Mouse (Mus musculus) A20 (cell line): ENCODE results near the gene Rpl39.

Experiments
- DNase-seq: peaks from one replicate; pipeline ENCODE4 v3.0.0-alpha.2; 2011; ENCODE audit warnings: low read depth, low spot score

Rpl39 gene

GRCm38 (mm10) chrX:37067299-37067698 lies 17.9 kb downstream of the Rpl39 start:
- DNase-seq = no peak

GRCm38 (mm10) chrX:37063902-37064301 lies 21.3 kb downstream of the Rpl39 start:
- DNase-seq = no peak

GRCm38 (mm10) chrX:37048890-37049823 lies 36.0 kb downstream of the Rpl39 start:
- no peak for DNase-seq

DNA sequence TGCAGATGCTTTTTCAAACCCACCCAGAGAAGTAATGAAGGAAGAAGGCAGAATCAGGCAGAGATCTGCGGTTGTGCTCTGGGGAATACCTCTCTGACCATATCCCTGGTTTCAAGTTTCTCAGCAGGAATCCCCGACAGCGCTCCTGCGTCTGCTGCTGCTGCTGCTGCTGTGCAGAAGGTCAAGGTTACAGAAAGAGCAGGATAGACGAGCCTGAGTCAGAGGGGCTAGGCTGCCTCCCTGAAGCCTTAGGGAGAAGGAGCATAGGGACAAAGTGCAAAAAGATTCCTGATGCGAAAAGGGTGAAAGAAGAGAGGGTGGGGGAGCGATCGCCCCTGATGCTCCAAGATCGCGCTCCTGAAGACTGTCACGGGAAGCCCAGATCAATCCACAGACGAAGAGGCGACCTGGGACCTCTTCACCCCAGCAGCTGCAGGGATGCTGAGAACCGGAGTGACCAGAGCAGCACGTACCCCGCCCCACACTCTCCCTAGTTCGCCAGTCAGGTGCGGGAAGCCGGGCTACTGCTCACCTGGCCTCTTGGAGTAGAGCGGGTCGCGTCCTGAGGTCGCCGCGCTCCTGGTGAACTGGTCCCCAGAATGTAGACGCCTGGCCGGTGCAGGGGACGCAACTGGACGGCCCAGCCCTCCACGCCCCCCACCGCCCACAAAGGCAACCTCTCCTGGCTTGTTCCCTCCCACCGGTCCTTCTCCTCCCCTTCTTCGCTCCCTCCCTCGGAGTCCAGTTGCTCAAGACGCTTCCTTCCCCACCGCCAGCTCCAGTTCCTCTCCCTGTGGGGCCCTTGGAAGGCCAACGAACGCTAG lies 36.9 kb downstream of the Rpl39 start, which contains the start of gene Sowahd:
Gene Sowahd, plus strand, starts transcription at position 780 of the 824 bp plus-strand sequence.
- no peak for DNase-seq

DNA sequence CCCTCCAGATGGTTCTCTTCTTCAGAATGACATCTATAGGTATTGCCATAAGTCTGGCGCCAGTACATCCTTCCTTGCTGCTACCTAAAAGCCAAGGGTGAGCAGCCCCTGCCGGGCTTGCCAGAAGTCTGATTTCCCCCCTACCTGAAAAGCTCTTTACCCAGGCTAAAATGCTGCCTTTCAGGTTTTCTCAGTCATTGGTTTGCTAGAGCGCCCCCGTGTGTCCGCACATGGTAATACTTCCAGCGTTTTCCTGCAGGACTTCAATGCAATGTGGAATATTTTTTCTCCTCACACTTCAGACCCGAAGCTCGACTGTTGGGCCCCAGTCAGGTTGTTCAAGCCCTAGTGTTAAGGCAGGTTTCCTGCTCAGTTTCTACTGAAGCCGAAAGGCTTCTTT lies 42.5 kb downstream of the Rpl39 start:
- peak; percentile 35 for DNase-seq
